Mouse (Mus musculus) lung, postnatal 0 days (tissue): ENCODE measurements at regions not wholly inside any gene's neighbourhood (a gene's known extent, or its start where the extent isn't known, plus 50 kb on each side); places are given as distances from the start of the nearest gene placed in this dataset.

Experiments
- ATAC-seq: fragments of 200-750 bp; cut with Nextera tagmentation; 2 replicates; pipeline ENCODE4 v1.8.0; 2017; ENCODE audit warnings: moderate library complexity
- DNase-seq: peaks from one replicate; pipeline ENCODE4 v3.0.0-alpha.2; 2016; ENCODE audit warnings: low spot score
- H3K27ac ChIP-seq: fragments of 300-500 bp; sonication (generic); 2 replicates; pipeline ENCODE4 v1.5.1; 2014; ENCODE audit warnings: antibody characterized with exemption, mild to moderate bottlenecking, low read length, mixed read lengths
- H3K27me3 ChIP-seq: fragments of 300-500 bp; sonication (generic); replicated peaks from 2 replicates; pipeline ENCODE4 v1.6.1; 2014; ENCODE audit warnings: low read length, mixed read lengths; ENCODE audit not compliant: insufficient read depth
- H3K36me3 ChIP-seq: fragments of 300-500 bp; sonication (generic); 2 replicates; pipeline ENCODE4 v1.6.1; 2014; ENCODE audit warnings: low read length, mixed read lengths; ENCODE audit not compliant: insufficient read depth
- H3K4me1 ChIP-seq: fragments of 300-500 bp; sonication (generic); 2 replicates; pipeline ENCODE4 v1.6.1; 2014; ENCODE audit warnings: antibody characterized with exemption, low read depth, low read length, mixed read lengths; ENCODE audit not compliant: insufficient read depth
- H3K4me2 ChIP-seq: fragments of 300-500 bp; sonication (generic); replicated peaks from 2 replicates; pipeline ENCODE4 v1.6.1; 2014; ENCODE audit warnings: low read depth, mild to moderate bottlenecking, low read length, moderate library complexity, mixed read lengths
- H3K4me3 ChIP-seq: fragments of 300-500 bp; sonication (generic); 2 replicates; pipeline ENCODE4 v1.5.1; 2014; ENCODE audit warnings: low read depth, low read length
- H3K9ac ChIP-seq: fragments of 300-500 bp; sonication (generic); replicated peaks from 2 replicates; pipeline ENCODE4 v1.6.1; 2014; ENCODE audit warnings: low read depth, mild to moderate bottlenecking
- H3K9me3 ChIP-seq: fragments of 300-500 bp; sonication (generic); 2 replicates; pipeline ENCODE4 v1.6.1; 2016; ENCODE audit warnings: low read length, mixed read lengths
- CTCF ChIP-seq: IDR thresholded peaks from 2 replicates; pipeline ENCODE4 v1.5.1; 2016; ENCODE audit warnings: antibody characterized with exemption, mild to moderate bottlenecking
- EP300 ChIP-seq: IDR thresholded peaks from 2 replicates; pipeline ENCODE4 v1.6.1; 2016; ENCODE audit warnings: antibody characterized with exemption, mild to moderate bottlenecking, control low read depth
- WGBS: fragments of 180-500 bp; shearing (Covaris S2); extraction: QIAGEN DNeasy Blood & Tissue Kit; methylation state at CpG from one replicate; pipeline ENCODE4 v1.1.7; 2014; 5-methylcytosine and 5-hydroxymethylcytosine counted together

- H3K27ac ChIP-seq: no peak overlapping the region
- H3K9me3 ChIP-seq: no peaks in the 10 kb centered on the region
- peaks cover 12% of the 10 kb centered on the region; the same call in 1 of the 2 replicates for H3K4me1 ChIP-seq
- DNase-seq (no peak), ATAC-seq (no peak)
- H3K4me2 ChIP-seq: no peak overlapping the region
- TF ChIP-seq EP300: no peak
- no peak for TF ChIP-seq CTCF
- H3K9ac ChIP-seq: no peak overlapping the region
- no peaks in the 10 kb centered on the region for H3K36me3 ChIP-seq
- H3K4me3 ChIP-seq: no peak overlapping the region
- H3K27me3 ChIP-seq: 0 out of 2 replicates have a peak, but pooled peaks cover 10% of the 10 kb centered on the region
- WGBS: 95% methylated on average over 4 of the region's 4 CpGs
Measured at GRCm38 (mm10) chr3:41288735-41289134, 205.9 kb upstream of the Pgrmc2 start.

- 86% methylated on average over 4 of the region's 4 CpGs for WGBS
- ATAC-seq: no peak
- H3K4me2 ChIP-seq: no peak overlapping the region
- H3K9me3 ChIP-seq: no peaks in the 10 kb centered on the region
- peaks cover 12% of the 10 kb centered on the region; the same call in 1 of the 2 replicates for H3K4me1 ChIP-seq
- 0 out of 2 replicates have a peak, but pooled peaks cover 10% of the 10 kb centered on the region for H3K27me3 ChIP-seq
- DNase-seq: no peak
- TF ChIP-seq EP300 (no peak), CTCF (no peak)
- H3K4me3 ChIP-seq: no peak overlapping the region
- no peaks in the 10 kb centered on the region for H3K36me3 ChIP-seq
- H3K9ac ChIP-seq: no peak overlapping the region
- H3K27ac ChIP-seq: no peak overlapping the region
Measured at GRCm38 (mm10) chr3:41288066-41288465, 205.2 kb upstream of the Pgrmc2 start.

GRCm38 (mm10) chr3:41285336-41285735 lies 202.5 kb upstream of the Pgrmc2 start:
- no peak overlapping the region for H3K4me2 ChIP-seq
- no peaks in the 10 kb centered on the region for H3K36me3 ChIP-seq
- peaks cover 2% of the 10 kb centered on the region; the same call in 1 of the 2 replicates for H3K4me1 ChIP-seq
- H3K9me3 ChIP-seq: no peaks in the 10 kb centered on the region
- 0 out of 2 replicates have a peak, but pooled peaks cover 10% of the 10 kb centered on the region for H3K27me3 ChIP-seq
- TF ChIP-seq EP300 (no peak), CTCF (no peak)
- DNase-seq (no peak), ATAC-seq (0 out of 2 replicates have a peak, but pooled peaks have one; percentile 5)
- no peak overlapping the region for H3K9ac ChIP-seq
- no peak overlapping the region for H3K4me3 ChIP-seq
- 46% methylated on average over 5 of the region's 5 CpGs for WGBS
- no peak overlapping the region for H3K27ac ChIP-seq

GRCm38 (mm10) chr3:41284897-41285296 lies 202.1 kb upstream of the Pgrmc2 start:
- no peak for TF ChIP-seq CTCF
- peak; percentile 77 for TF ChIP-seq EP300
- Histone ChIP-seq H3K9ac (no peak overlapping the region), H3K27me3 (0 out of 2 replicates have a peak, but pooled peaks cover 10% of the 10 kb centered on the region), H3K4me2 (no peak overlapping the region), H3K27ac (no peak overlapping the region), H3K4me3 (no peak overlapping the region), H3K4me1 (no peaks in the 10 kb centered on the region; the same call in 1 of the 2 replicates), H3K9me3 (no peaks in the 10 kb centered on the region), H3K36me3 (no peaks in the 10 kb centered on the region)
- peak; percentile 82 for DNase-seq
- WGBS: 21% methylated on average over 13 of the region's 13 CpGs
- peak; percentile 95 for ATAC-seq

- H3K36me3 ChIP-seq: no peaks in the 10 kb centered on the region
- H3K4me1 ChIP-seq: no peaks in the 10 kb centered on the region; the same call in 1 of the 2 replicates
- peak; percentile 37 for DNase-seq
- peak; percentile 17; the same call in 1 of the 2 replicates for ATAC-seq
- WGBS: 22% methylated on average over 8 of the region's 8 CpGs
- H3K27me3 ChIP-seq: 0 out of 2 replicates have a peak, but pooled peaks cover 6% of the 10 kb centered on the region
- no peak for TF ChIP-seq CTCF
- no peaks in the 10 kb centered on the region for H3K9me3 ChIP-seq
- H3K4me2 ChIP-seq: no peak overlapping the region
- no peak overlapping the region for H3K27ac ChIP-seq
- no peak overlapping the region for H3K9ac ChIP-seq
- H3K4me3 ChIP-seq: no peak overlapping the region
Measured at GRCm38 (mm10) chr3:41282431-41283037, 199.7 kb upstream of the Pgrmc2 start.

- H3K9me3 ChIP-seq: no peaks in the 10 kb centered on the region; the same call in 1 of the 2 replicates
- H3K36me3 ChIP-seq: no peaks in the 10 kb centered on the region
- H3K4me2 ChIP-seq: no peak overlapping the region
- H3K27me3 ChIP-seq: no peaks in the 10 kb centered on the region
- DNase-seq: no peak
- no peak for TF ChIP-seq CTCF
- no peak for TF ChIP-seq EP300
- no peak overlapping the region for H3K27ac ChIP-seq
- H3K9ac ChIP-seq: no peak overlapping the region
- no peak for ATAC-seq
- 87% methylated on average over 9 of the region's 9 CpGs for WGBS
- no peak overlapping the region for H3K4me3 ChIP-seq
- no peaks in the 10 kb centered on the region for H3K4me1 ChIP-seq
Measured at GRCm38 (mm10) chr3:41276096-41276495, 193.2 kb upstream of the Pgrmc2 start.
